In the genomic region with DNA sequence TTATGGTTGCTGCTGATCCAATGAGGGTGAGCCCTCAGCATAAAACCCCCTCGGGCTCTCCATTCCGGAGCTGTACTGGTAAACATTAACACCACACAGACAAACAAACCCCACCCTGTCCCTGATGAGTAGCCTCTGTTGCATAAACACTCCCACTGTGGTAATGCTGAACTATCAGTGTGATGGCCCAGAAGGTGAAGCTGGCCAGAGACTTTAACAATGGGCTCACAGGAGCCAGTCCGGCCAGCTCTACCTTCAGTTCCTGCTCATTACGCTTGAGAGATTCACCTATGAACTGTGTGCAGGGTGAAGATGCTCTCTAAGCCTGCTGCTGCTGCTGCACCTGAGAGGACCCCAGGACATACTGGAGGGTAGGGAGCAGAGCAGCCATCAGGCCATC, we compare ENCODE assay signal across 15 mouse cellular contexts.
"Had no signal": no experiment of that assay in that cellular context is flagged by ENCODE, and none has a peak within 500 bp of the region (broad histone marks: within the 10 kb centered on the region; RNA-seq: fewer than 3 reads in every experiment).

No protein-coding gene starts in this region.

- H3K4me3 ChIP-seq: limb, embryonic 10.5 days; liver, embryonic 15.5 days; megakaryocyte, embryonic 14.5 days; midbrain, embryonic 15.5 days; neural tube, embryonic 12.5 days had no signal

- ATAC-seq: midbrain, embryonic 15.5 days had no signal

- H3K27me3 ChIP-seq: liver, embryonic 15.5 days; midbrain, embryonic 15.5 days; neural tube, embryonic 12.5 days had no signal

- H3K4me2 ChIP-seq: liver, embryonic 11.5 days; liver, embryonic 15.5 days; lung, embryonic 14.5 days; midbrain, embryonic 11.5 days; midbrain, embryonic 15.5 days; neural tube, embryonic 12.5 days had no signal

- H3K9ac ChIP-seq: liver, embryonic 15.5 days; lung, embryonic 14.5 days; midbrain, embryonic 15.5 days; neural tube, embryonic 12.5 days had no signal

- DNase-seq: kidney, postnatal 10 days; lung, embryonic 14.5 days; lung, postnatal 14 days; right cerebral cortex, postnatal 4 days; spleen, adult 18-20 months; thymus, adult 18-20 months; thymus, postnatal 14 days had no signal

- H3K9me3 ChIP-seq: limb, embryonic 10.5 days; liver, embryonic 15.5 days; megakaryocyte, embryonic 14.5 days; midbrain, embryonic 15.5 days; neural tube, embryonic 12.5 days had no signal

- H3K4me1 ChIP-seq: liver, embryonic 15.5 days; megakaryocyte, embryonic 14.5 days had no signal

- H3K27ac ChIP-seq: limb, embryonic 10.5 days; liver, embryonic 15.5 days; macrophage; midbrain, embryonic 15.5 days; neural tube, embryonic 12.5 days had no signal

- H3K36me3 ChIP-seq: limb, embryonic 10.5 days; liver, embryonic 15.5 days; midbrain, embryonic 15.5 days; neural tube, embryonic 12.5 days had no signal
